Mouse (Mus musculus): ENCODE measurements around the gene Cald1.
A peak's percentile ranks its signal among the peaks of the same experiment; 100 is the strongest.

Cald1 gene

DNA sequence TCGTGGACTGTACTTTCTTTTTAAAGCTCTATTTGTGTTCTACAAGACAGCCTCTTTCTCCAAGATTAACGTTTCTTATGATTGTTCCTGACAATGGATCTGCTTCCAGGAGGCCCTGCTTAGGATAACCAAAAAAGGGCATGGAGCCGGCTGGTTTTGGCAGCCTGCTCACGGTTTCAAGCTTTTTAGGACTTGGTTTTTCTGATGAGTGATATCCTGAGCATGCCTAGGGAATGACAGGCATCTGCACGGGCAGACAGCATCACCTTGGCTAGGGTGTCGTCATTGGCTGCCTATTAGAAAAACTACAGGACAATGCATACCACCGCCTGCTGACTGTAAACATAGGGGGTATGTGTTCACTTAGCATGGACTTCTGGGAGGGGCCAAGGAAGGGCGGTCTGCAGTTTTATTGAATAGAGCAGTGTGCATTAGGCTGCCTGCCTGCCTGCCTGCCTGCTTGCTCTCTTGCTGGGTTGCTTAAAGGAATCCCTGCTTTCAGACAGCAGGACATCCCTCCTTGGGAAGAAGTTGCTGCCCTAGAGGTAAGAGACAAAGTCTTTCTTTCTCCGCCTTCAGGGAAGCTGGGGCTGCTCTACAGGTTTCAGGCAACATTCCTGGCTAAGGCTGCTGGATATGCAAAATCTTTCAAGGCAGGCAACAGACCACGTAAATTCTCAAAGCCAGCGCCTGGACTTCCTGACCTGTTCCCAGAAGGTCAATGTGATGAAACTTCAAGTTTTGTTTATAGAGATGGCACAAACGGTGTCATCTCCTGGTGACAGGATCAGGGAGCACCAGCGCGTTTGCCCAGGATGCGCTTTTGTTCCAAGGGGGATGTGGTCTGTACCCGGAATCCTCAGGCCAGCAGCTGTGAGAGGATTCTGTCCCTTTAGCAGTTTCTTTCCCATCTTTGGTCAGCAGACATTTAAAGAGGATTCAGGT is at the start of gene Cald1:
Gene Cald1, plus strand, starts transcription at position 380 of the 945 bp plus-strand sequence.
- peak; percentile 97 for DNase-seq (ENCODE audit: low read depth, low spot score)

DNA sequence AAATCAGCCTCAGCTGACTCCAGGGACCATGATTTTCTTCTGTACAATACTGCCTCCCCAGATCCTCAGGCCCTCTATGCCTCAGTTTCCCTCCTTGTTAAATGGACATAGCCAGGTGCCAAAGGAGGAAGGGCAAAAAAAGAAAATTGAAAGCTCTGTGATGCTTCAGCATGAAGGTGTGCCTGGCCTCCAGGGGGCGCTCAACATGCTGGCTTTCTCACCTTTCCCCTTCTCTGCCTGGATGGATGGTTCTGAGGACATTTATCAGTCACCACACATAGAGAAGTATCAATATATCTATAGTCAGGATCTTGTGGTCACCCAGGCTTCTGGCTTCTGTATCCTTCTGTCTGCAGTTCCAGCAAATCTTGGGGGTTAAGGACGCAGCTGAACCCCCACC is 49.3 kb upstream of the Cald1 start:
- DNase-seq (ENCODE audit: low read depth, low spot score), result peak; percentile 72

DNA sequence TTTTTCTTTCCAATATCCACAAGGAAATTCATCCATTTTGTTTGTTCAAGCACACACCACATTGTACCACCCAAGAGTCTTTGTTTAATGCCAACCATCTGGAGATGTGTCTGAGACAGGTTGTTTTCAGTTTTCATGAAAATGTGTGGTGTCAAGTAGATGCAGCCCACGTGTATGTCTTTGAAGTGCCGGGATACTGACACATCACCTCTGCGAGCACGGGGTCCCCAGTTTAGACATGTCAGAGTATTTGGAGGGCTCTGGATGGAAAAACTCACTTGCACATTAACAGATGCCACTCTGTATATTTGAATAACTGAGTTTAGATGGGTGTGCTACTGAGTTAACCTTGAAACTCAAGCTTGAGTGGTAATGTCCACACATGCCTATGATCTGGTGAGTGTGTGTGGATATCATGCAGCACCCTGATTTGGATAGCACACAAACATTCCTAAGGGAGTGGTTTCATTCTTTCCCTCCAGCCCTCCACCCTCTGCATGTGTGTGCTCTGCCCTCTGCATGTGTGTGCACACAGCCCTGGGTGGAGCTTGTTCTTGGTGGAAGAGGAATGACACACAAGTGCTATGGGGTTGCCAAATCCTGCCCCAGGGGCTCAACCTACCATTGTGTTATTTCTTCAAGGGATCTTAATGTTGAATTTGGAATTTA is 45.7 kb upstream of the Cald1 start:
- no peak for DNase-seq (ENCODE audit: low read depth, low spot score)

DNA sequence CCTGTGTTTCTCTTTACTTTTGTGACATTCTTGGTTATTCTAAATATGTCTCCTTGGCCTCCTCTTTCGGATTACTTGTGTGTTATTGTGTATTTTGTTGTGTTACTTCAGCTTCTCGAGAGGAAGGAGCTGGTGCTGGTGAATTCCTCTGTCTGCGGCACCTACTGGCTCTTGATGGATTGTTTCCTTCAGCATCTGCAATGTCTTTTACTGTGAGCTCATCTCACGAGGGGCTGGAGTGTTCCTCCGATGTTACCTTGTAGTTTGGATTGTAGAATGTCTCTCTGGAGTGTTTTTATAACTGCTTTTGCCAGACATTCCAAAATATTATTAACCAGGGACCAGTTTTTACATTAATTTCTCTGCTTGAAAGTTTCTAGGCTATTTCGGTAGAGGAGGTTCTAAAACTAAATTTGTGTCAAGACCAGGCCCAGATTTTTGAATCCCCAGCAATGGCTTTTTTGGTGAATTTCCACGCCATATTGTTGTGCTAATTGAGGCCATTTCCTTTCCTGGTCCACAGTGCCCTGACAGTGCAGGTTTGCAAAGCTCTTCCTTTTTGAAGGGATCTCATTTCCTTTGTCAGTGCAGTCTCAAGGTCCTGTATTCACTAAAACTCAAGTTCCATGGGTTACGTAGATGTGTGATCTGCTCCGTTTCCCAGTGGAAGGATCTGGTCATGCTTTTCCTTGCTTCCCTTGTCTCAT is 43.9 kb upstream of the Cald1 start:
- DNase-seq (ENCODE audit: low read depth, low spot score), result peak; percentile 97

DNA sequence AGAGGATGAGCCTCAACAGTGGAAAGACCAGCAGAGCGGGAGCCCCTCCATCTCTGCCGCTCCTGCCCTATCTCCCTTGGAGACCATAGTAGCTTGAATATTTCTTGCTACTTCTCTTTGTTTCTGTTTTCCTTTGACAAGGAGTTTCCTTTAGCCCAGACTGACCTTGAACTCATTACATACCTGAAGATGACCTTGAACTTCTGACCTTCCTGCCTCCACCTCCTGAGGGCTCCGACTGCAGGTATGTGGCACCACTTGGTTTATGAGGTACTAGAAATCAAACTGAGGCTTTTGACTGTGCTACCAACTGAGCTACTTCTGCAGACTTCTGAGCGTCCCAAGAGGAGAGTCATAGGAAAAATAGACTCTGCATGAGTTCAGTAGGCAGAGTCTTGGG is 38.8 kb upstream of the Cald1 start:
- DNase-seq (ENCODE audit: low read depth, low spot score), result peak; percentile 98

DNA sequence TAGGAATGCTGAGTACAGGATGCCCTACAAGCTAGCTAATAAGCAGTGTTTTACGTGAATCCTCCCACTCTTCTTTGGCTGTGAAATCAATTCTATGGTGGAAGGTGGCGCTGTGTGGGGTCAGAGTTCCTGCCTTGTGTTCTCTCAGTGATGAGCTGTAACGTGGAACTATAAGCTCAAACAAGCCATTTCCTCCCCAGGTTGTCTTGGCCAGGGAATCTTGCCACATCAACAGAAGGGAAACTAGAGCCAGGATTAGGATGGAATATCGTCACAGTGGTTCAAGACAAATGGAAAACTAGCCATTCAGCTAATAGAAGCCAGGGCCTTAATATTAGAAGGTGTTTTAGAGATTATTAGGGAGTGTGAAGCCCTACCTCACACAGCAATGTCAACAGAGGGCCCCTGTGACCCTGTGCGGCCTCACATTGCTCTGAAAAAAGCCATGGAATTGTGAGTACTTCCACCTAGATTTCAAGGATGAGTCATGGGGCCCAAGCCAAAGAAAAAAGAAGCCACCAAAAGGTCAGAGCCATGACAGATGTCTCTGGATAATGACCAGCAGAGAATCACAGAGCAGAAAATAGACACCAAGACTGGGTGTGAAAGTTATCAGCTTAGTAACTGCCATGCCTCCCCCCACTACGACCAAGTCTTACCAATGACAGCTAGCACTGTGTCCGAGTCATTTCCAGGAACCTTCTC is 33.0 kb upstream of the Cald1 start:
- DNase-seq (ENCODE audit: low read depth, low spot score), result no peak

DNA sequence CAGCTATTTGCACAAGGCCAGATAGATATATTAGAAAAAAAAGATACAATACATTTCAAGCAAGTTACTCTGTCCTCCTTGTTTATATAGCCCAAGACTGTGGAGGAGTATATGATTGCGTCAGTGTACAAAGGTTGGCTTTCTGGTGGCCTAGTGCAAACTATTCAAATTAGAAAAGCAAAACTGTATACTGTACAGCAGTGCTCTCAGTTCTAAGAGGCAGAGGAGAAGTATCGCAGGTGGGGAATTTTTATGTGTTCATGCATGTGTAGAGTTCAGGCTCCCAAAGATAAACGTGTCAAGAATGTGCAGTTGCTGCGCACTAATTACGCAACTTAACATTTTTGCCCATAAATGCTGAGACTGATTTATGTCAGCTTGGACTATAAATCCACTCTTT is 31.0 kb upstream of the Cald1 start:
- DNase-seq (ENCODE audit: low read depth, low spot score), result no peak

DNA sequence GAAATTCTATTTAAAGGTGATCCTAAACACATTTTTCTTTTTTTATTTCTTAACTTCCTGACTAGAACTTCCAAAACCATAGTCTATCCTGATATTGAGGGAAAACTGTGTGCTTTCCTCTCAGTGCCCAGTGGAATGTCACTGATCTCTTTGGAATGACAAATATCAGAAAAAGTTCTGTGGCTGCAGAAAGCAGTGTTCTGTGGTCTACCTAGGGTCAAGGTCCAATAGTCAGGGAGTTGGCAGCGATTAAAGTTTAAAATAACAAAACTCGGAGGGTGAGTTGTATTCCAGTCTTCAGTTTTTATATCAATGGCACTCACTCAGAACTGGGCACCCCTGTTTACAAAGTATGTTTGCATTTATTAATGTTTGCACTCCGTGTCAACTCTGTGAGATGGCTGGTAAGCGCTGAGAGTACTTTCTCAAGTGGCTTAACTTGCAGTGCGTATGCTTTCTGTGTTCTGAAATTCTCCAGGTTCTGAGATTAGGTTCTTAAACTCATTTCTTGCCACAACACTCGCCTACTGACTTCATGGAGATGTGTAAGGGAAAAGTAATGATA is 18.7 kb upstream of the Cald1 start:
- no peak for DNase-seq (ENCODE audit: low read depth, low spot score)

DNA sequence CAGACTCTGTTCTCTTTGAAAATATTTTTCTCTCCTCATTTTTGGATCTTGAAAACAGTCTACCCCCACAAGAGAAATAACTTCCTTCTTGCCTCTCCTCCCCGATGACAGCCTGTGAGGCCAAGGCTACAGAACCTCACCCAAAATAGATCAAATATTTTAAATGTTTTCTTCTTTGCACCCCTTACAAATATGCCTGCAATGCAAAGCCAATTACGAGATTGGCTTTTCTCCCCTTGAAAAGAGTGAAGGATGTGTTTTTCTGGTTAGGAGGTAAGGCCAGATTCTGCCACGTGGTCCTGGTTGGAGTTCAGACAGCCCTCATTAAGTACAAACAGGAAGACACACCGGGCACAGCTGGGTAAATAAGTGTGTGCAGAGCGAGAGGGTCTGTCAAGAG is 14.9 kb upstream of the Cald1 start:
- peak; percentile 56 for DNase-seq (ENCODE audit: low read depth, low spot score)

DNA sequence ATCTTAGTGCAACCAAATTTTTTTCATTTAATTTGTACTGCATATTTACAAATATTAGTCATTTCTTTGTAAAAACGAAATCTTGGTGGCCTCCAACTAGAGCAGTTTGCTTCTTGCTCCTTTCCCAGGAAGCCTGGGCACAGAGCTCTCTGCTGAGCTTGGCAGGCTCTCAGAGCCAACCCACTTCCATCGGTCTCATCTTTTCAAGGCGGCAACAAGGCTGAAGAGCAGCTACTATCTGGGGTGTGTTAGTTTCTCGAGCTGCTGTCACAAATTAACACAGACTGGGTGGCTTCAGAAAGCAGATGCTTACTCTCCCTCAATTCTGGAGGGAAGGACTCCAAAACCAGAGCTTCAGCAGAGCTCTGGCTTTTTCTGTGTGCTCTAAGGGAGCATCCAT is 10.2 kb upstream of the Cald1 start:
- DNase-seq (ENCODE audit: low read depth, low spot score), result no peak

DNA sequence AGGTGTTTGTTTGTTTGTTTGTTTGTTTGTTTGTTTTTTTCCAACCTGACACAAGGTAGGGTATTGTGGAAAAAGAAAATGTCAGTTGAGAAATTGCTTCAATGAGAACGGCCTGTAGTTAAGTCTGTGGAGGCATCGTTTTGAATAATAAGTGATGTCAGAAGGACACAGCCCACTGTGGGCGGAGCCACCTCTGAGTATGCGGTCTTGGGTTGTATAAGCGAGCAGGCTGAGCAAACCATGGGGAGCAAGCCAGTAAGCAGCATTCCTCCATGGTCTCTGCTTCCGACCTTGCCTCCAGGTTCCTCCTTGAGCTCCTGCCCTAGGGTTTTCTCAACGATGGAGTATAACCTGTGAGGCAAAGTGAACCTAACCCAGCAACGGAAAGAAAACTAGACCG is 7.6 kb upstream of the Cald1 start:
- DNase-seq (ENCODE audit: low read depth, low spot score), result peak; percentile 66

DNA sequence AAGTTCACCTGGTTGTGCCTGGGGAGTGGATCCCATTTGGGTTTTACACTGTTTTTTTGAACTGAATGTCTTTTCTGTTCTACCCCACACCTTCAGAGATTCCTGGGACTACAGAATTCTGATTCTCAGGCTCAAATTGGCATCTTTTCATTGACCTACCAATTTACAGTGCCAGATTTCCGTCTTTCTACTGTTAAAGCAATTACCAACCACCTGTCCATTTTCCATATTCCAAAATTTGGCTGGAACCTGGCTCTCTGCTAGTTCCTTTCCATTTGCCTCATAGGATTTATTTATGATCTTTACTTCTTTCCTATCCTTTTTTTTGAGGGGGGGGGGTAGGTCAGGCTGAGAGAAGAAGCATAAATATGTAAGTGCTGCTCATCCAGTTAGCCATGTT is 4.9 kb upstream of the Cald1 start:
- DNase-seq (ENCODE audit: low read depth, low spot score), result no peak

DNA sequence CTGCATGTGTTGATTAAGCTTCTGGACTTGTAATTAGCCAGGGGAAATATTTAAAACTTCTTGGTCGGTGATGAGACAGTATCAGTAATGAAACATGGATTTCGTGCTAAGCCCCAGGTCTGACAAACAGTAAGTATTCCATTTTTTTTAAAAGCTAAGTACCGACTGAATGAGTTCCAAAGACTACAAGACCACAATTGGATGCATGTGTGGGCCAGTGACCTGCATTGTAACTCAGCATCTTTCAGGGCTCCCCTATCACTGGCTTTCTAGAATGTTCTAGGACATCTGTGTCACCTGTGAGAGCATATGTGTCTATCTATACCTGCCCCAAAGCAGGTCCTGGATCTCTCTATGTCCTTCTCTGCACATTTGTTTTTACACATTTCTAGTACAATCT is 984 bp upstream of the Cald1 start:
- DNase-seq (ENCODE audit: low read depth, low spot score), result no peak

DNA sequence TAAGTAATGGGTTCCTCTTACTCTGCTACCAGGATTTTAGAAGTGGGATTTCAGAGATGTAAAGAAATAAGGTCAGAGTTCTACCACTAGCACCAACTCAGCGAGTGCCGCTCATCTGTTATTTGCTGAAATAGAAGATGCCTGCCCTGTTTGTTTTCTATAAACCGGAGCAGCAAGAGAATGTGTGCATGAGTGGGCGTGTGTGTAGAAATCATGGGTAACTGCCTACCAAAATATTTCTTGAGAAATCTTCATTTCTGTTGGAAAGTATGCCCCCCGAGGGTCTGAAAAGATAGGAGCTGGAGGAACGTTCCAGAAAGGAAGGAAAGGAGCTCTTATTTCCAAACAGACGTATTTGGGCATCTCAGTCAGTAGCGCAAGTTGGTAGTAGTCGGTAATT is 871 bp downstream of the Cald1 start:
- DNase-seq (ENCODE audit: low read depth, low spot score), result no peak

DNA sequence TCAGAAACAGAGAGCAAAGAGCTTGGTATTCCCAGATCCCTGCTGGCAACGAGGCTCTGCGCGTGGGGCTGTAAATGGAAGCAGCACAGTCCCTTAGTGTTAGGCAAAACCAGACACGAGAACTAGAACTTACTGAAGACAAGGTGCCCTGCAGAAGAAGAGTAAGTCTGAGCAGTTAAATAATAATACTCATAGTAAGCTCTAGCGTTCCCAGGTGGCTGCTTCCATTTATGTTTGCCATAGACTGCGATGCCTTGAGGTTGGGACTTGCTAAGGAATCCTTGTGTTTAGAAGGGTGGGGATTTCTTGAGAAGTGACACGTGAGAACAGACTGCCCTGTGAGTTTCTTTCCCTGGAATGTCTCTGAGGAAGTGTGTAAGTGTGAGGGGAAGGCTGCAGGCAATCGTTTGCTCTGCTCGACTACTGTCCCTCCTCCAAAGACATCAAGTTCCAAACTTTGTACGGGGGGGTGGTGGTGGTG is 1.4 kb downstream of the Cald1 start:
- DNase-seq (ENCODE audit: low read depth, low spot score), result no peak

DNA sequence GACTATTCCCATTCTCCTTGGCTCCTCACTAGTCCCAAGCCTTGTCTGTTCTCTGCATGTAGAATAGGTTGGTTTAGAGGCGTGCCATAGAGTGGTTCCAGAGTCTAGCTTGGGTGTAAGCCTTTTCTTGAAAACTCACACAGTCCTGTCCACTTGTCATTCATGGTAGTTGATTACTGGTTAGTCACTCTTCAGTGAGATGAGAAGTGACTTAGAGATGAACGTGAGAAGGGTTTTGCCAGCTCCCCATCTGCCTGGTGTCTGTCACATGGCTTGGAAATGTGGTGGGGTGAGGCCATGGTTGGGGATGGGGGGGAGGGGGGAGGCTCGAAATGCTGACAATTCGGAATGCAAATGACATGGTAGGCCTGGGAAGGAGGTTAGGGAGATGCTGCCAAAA is 2.5 kb downstream of the Cald1 start:
- no peak for DNase-seq (ENCODE audit: low read depth, low spot score)

DNA sequence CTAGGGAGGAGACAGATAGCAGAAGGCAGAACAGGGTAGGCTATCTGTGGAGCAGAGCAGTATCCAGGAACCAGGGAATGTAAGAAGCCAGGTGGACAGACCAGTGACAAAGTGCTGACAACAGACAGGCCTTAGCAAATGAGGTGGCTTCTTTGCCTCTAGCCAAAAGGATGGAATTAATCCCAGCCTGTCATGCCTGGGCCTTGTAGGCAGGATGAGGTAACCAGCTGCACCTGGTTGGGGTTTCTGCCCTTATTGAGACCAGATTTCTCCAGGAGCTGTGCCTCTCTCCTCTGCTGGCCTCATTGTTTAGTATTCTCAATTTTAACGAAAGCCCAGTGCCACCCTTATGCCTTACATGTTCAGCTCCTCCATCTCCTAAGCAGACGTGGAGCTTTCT is 3.8 kb downstream of the Cald1 start:
- DNase-seq (ENCODE audit: low read depth, low spot score), result no peak

DNA sequence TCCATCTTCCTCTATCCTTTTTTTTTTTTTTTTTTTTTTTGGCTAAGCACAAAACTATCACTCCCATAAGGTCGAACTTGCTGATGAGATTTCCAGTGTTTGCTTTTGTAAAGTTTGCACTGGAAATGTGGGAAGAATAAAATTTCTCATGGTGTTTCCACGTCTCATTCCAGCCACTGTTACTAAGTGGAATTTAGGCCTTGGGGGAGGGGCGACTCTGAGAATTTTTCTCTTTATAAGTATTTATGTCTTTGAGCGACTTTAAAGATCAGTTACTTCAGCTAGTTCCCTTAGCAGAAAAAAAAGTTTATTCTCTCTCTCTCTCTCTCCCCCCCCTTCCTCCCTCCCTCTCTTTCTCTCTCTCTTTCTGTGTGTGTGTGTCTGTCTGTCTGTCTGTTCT is 8.1 kb downstream of the Cald1 start:
- no peak for DNase-seq (ENCODE audit: low read depth, low spot score)

DNA sequence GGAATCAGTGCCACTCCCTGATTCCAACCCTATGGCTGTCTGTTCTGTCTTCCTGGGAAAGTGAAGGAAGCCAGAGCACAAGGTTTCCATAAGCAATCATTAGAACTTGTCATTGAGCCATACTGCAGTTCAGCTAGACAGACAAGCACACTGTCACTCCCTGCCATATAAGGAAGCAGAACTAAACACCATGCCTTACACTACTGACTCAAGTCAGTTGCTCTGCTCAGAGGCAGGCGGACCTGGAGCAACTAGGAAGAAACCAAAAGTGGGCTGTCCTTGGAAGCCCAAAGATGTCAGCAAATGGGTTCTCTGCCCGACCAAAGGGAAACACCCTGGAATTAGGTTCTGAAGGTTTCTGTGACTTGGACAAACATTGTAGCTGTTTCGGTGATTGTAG is 10.3 kb downstream of the Cald1 start:
- DNase-seq (ENCODE audit: low read depth, low spot score), result no peak

DNA sequence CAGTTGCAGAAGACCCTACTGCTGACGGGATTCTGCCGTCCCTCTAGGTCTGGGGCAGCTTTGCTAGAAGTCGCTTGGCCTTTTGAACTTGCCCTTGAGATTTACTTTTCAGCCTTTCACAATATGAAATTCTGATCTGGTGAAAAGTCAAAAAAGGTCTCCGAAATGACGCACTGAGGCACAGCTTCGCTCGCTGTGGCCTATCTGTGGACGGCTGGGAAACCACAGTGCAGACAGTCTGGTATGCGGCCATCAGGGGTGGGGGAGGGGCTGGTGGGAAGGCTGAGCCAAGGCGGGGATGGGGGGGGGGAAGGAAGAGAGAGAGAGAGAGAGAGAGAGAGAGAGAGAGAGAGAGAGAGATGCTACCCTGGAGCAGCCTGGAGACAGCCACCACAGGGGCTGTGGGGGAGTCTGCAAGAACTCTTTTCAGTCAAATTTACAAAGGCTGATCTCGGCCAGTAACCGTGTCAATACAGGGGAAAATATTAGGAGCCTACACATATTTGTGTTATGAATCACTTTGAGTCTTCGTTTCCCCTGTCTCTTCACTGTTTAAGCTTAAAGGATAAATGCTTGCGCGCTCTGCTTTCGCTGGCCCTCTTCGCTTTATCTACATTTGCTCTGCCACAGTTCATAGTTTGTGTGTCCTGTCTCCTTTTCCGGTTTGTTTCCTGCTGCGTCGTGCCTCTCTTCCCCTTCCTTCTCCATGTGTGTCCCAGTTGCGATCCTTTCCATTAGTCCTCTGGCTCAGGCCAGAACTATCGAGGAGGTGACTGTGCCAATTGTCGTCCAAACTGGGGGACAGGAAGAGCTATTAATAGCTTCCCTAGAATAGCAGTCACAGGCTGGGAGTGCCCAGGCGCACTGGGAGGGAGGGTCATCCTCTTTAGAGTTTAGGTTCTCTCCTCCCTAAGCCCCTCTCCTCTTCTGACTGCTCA is 11.9 kb downstream of the Cald1 start:
- peak; percentile 75 for DNase-seq (ENCODE audit: low read depth, low spot score)

Measured in R1 (cell line).